Mouse (Mus musculus) layer of hippocampus, postnatal 25 days (tissue): ENCODE measurements around the gene Akain1. TPM values are rescaled to one million over a fixed set of nuclear protein-coding genes. Genes with fewer than 3 reads are reported as not detected.

Experiments used
- DNase-seq, 2 experiments: peaks; one replicate each; pipeline ENCODE4 v3.0.0; 2022; ENCODE audit warnings: mixed read lengths in 2 of 2, low spot score in 1 of 2; ENCODE audit errors: extremely low spot score in 1 of 2
- total RNA-seq, 2 experiments: library from RNA; stranded (reverse); gene quantifications; 2 replicates each; pipeline ENCODE4 v1.2.3; 2021

Akain1 gene
- 10 to 100 TPM; 12.1 to 15.2 TPM for total RNA-seq

DNA sequence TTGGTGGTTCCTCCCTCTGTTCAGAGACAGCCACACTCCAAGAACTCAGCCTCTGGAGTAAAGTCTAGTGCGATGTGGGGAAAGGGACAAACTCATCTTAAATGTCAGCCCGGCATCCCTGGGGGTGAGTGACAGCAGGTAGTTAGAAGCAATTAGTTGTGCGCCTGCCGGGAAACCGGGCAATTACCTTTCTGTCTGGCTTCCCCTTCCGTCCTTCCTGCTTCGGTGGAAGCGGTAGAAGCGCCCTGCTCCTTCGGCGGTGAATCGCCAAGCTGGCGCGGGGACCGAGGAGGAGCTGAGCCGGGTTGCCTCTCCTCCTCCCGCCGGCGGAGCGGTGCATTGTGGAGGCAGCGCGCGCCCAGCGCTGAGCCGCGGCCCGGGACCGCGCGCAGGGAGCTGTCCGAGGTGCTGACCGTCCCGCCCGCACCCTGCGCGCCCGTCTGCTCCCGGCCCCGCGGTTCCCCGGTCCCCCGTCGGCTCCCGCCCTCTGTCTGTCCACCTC lies at the start of gene Akain1:
Gene Akain1, plus strand, starts transcription at position 337 of the 502 bp plus-strand sequence.
- DNase-seq = peak in 1 of 2 experiments; percentile 54

DNA sequence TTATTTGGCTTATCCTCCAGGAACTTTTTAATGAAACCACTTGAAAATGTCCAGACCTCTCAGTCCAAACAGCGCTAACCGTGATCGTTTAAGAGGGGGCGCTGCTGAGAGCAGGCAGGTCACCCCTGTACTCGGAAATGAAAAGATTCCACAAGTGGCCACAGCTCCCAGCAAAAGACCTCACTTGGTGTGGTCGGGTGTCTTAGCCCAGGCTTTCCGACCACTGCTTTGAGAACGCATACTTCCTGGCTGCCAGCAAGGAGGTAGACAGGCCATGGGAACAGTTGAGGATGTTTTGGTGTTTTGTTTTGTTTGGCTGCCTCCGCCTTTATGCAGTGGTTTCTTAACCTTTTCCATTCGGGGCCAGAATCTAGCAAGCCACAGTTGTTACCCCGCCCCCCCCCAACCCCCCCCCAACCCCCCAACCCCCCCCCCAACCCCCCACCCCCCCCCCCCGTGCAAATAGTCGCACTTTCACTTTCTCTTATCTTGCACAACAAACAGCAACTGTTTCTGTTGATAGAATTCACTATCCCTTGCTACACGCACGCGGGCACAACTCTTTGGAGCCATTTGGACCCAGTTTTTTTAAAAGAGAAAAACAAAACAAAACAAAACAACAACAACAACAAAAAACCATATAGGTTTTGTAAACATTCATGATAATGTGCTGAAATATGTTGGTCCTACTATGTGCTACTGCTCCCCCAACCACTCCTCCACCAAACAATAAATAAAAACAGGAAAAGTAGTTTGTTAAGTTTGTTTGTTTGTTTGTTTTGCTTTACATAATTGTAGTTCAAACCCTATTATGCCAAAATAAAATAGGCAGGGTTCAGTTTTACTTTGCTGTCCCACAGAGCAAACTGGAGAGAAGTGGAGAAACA lies 42.7 kb upstream of the Akain1 start:
- no peak for DNase-seq

- DNase-seq = no peak
These were observed 42.0 kb upstream of the Akain1 start for GRCm38 (mm10) chr17:69397163-69397562.

DNA sequence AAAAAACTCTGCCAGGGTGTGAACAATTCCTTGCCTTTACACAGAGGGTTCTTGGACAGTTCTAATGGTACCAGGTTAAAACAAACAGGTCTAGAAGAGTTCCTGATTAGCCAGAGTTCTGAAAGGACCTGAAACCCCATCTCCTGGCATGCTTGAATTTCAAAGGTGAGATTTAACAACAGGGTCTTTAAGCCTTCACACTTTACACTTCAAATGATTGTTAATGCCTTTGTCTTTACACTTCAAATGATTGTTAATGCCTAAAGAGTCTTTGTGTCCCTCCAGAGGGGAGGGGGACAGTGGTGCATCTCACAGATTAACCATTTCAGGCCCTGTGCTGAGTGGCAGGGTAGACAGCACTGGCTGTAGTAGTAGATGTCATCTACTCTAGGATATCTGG lies 41.0 kb upstream of the Akain1 start:
- no peak for DNase-seq

GRCm38 (mm10) chr17:69401146-69401545 lies 38.0 kb upstream of the Akain1 start:
- no peak for DNase-seq

- no peak for DNase-seq
These were observed 23.0 kb upstream of the Akain1 start for GRCm38 (mm10) chr17:69416163-69416562.

GRCm38 (mm10) chr17:69416920-69417661 lies 22.0 kb upstream of the Akain1 start:
- DNase-seq = peak; percentile 97 to 99

DNA sequence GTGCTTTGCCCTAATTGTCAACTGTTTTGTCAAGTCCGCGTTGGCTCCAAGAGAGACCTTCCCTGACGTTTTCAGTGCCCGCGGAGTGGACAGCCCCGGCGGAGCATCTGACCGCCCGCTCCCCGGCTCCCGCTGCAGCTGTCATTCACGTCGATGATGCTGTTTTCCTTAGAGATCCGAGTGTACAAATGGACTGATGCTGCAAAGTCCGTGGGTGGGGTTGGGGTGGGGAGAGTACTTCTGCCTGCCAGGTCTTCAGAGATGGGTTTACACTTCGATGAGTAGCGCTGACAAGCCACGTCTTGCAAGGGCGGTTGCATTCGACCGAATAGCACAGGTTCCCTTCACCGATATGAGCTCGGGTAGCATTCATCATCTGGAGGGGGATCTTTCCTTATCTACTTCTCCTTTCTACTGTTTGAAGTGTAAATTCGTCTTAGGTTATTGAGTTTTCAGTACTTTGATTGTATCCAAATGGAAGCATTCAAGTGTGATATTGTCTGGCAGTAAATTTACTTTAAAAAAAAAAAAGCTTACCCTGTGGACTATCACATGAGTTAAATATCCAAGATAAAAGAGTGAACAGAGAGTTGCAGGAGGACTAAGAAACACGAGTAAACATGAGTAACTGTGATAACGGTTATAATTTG lies 21.3 kb upstream of the Akain1 start:
- DNase-seq = no peak

DNA sequence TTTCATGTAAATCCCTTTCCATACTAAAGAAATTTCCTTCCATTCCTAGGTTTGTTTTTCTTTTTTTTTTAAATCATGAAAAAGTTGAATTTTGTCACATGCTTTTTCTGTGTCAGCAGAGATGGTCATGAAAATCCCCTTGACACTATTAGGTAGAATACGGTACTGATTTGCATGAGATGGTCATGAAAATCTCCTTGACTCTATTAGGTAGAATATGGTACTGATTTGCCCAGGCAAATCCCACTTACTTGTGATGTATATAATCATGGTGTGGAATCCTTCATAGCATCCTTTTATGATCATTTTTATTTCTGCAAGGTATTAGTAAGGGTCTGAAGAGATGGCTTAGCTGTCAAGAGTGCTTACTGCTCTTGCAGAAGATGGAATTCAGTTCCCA lies 17.5 kb upstream of the Akain1 start:
- DNase-seq = no peak

DNA sequence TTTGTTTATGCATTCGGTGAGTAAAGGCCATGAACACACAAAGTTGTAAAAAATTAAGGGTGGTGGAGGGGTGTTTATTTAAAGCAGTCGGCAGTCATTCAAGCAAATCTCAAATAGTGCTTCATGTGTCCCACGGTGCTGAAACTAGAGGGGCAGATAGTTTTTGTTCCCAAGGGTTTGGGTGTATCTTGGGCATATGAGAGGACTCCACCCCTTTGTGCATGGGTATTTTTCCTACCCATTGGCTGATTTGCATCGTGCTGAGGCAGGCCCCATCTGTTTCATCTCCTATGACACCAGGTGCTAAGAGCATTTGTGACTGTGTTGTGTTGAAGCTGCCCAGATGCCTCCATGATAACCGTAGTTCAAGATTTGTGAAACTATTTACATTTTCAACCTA lies 1.3 kb upstream of the Akain1 start:
- DNase-seq = no peak

GRCm38 (mm10) chr17:69438486-69438885 lies 640 bp upstream of the Akain1 start:
- DNase-seq = no peak

- peak; percentile 37 to 53 for DNase-seq
These were observed 700 bp downstream of the Akain1 start for GRCm38 (mm10) chr17:69439571-69440480.

- no peak for DNase-seq
These were observed 1.9 kb downstream of the Akain1 start for GRCm38 (mm10) chr17:69441041-69441440.

DNA sequence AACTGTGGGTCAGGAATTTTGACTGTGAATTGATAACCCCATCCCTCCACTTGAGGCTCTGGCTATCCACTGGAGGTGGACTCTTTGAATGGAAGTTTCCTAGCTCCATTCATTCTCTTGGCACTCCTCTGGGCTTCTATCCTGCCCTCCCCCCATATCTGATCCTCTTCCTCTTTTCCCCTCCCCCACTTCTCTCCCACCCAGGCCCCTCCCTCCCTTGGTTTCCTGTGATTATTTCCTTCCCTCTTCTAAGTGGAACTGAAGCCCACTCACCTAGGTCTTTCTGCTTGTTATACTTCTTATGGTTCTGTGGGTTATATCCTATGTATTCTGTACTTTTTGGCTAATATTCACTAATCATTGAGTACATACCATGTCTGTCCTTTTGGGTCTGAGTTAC lies 9.6 kb downstream of the Akain1 start:
- DNase-seq = no peak

DNA sequence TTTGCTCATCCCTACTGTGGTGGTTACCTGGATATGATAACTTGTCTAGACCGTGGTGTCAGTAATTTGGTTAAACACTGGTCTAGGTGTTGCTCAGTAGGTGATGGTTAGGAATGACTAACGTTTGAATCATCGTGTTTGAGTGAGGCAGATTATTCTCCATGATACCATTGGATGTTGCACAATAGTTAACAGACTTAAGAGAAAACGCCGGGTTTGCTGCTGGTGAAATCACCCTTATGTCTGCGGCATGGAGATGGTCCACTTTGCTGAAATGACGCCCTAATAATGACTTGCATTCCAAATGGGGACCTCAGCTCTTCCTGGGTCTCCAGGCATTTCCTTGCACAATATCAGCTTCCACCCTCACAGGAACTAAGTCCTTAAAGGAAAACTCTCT lies 22.6 kb downstream of the Akain1 start:
- no peak for DNase-seq

DNA sequence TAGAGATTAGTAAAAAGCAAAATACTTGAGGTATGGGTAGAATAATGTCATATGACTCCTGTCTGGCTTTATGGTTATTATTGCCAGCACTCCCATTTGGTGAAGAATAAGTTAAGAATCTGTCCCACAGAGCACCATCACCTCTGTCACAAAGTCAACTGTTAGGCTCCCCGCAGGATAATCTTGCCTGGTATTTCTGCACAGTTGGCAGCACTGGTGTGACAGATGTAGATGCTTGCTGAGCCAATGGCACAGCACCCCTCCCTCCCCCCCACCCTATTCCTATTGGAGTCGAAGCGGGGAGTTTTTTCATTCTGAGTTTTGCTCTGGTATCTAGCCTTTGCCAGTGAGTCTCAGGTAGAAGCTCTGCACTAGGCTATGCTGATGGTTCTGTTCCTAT lies 23.9 kb downstream of the Akain1 start:
- DNase-seq = no peak

GRCm38 (mm10) chr17:69471171-69471570 lies 32.0 kb downstream of the Akain1 start:
- DNase-seq = no peak

DNA sequence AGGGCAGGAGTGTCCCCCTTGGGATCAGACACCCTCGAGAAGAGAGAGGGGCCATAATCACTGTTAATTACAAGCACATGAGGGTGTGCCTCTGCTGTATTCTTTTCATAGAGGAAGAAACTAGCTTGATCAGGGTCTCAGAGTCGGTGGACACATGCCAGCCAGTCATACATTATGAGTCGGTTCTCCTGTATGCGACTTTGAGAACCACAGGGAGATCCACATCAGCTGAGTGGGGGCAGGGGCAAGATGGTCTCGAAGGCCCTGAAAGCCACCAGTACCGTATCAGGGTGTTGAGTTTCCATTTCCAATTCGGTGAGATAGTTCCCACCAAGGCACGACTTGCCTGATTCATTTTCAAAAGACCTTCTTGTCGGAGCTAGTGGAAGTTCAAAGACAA lies 33.3 kb downstream of the Akain1 start:
- no peak for DNase-seq

GRCm38 (mm10) chr17:69474084-69474483 lies 35.0 kb downstream of the Akain1 start:
- no peak for DNase-seq

DNA sequence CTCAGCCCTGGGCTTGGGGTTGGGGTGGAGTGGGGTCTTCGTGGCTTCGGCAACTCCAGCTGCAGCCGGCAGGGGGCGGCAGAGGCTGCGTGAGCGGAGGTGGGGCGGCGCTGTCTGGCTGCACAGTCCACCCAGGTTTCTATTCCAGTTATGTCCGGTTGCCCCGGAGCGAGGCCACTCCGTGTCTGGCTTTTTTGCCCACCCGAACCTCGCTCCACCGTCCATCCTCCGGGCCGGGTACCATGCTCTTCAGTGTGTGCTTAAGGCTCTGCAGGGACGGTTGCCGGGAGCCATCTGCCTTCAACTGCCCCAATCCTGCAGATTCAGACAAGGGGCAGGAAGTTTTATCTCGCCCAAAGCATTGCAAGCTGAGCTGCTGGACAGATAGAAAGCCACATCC lies 36.3 kb downstream of the Akain1 start:
- DNase-seq = peak; percentile 64 to 74
